Mouse (Mus musculus) liver, embryonic 14.5 days (tissue): ENCODE measurements around the gene Foxn3. TPM values are rescaled to one million over a fixed set of nuclear protein-coding genes. Genes with fewer than 3 reads are reported as not detected.

Experiments used
- ATAC-seq: fragments of 200-750 bp; cut with Nextera tagmentation; 2 replicates; pipeline ENCODE4 v1.8.0; 2017; ENCODE audit warnings: moderate number of reproducible peaks, mild to moderate bottlenecking, moderate library complexity; ENCODE audit not compliant: insufficient read depth
- DNase-seq, 3 experiments: peaks; one replicate each; pipeline ENCODE4 v3.0.0-alpha.2; 2012 to 2013; ENCODE audit warnings: low read depth in 3 of 3, low spot score in 3 of 3
- H3K27ac ChIP-seq: fragments of 300-500 bp; sonication (generic); 2 replicates; pipeline ENCODE4 v1.5.1; 2014; ENCODE audit warnings: moderate library complexity, mild to moderate bottlenecking, control low read depth, inconsistent platforms
- H3K27me3 ChIP-seq: fragments of 300-500 bp; sonication (generic); 2 replicates; pipeline ENCODE4 v1.6.1; 2014; ENCODE audit warnings: mild to moderate bottlenecking, low read length, moderate library complexity; ENCODE audit not compliant: control insufficient read depth, insufficient read depth
- H3K36me3 ChIP-seq: fragments of 300-500 bp; sonication (generic); replicated peaks from 2 replicates; pipeline ENCODE4 v1.6.1; 2014; ENCODE audit warnings: low read depth; ENCODE audit not compliant: control insufficient read depth, insufficient read depth
- H3K4me1 ChIP-seq, 2 experiments: fragments of 200-500 bp in 1 of 2; fragments of 300-500 bp in 1 of 2; sonication (generic) in 1 of 2; replicated peaks; 2 replicates each; pipeline ENCODE4 v1.6.1; 2012 to 2014; ENCODE audit warnings: antibody characterized with exemption in 1 of 2, inconsistent platforms in 1 of 2, low read length in 1 of 2; ENCODE audit not compliant: control insufficient read depth in 2 of 2, insufficient read depth in 2 of 2
- H3K4me2 ChIP-seq: fragments of 300-500 bp; sonication (generic); 2 replicates; pipeline ENCODE4 v1.6.1; 2014; ENCODE audit warnings: low read depth, mild to moderate bottlenecking, control low read depth, moderate library complexity
- H3K4me3 ChIP-seq, 2 experiments: fragments of 200-500 bp in 1 of 2; fragments of 300-500 bp in 1 of 2; sonication (generic) in 1 of 2; 2 replicates each; pipeline ENCODE4 v1.5.1; 2012 to 2014; ENCODE audit warnings: low read depth in 2 of 2, low read length in 2 of 2, mild to moderate bottlenecking in 2 of 2, control low read depth in 1 of 2, inconsistent platforms in 1 of 2, moderate library complexity in 1 of 2; ENCODE audit not compliant: insufficient read depth in 1 of 2
- H3K9ac ChIP-seq: fragments of 300-500 bp; sonication (generic); replicated peaks from 2 replicates; pipeline ENCODE4 v1.6.1; 2014; ENCODE audit warnings: mild to moderate bottlenecking, control low read depth, moderate library complexity
- H3K9me3 ChIP-seq: fragments of 300-500 bp; sonication (generic); 2 replicates; pipeline ENCODE4 v1.6.1; 2016; ENCODE audit warnings: low read length, mixed read lengths; ENCODE audit not compliant: control insufficient read depth
- CTCF ChIP-seq: IDR thresholded peaks from 2 replicates; pipeline ENCODE4 v1.5.1; 2016; ENCODE audit warnings: antibody characterized with exemption, low read depth, control low read depth
- EP300 ChIP-seq: IDR thresholded peaks from 2 replicates; pipeline ENCODE4 v1.6.1; 2016; ENCODE audit warnings: antibody characterized with exemption, low read depth
- WGBS: fragments of 180-500 bp; shearing (Covaris S2); extraction: QIAGEN DNeasy Blood & Tissue Kit; methylation state at CpG from one replicate; pipeline ENCODE4 v1.1.7; 2014; ENCODE audit not compliant: insufficient replicate concordance; 5-methylcytosine and 5-hydroxymethylcytosine counted together
- polyA plus RNA-seq, 2 experiments: library from polyadenylated mRNA; depleted of rRNA in 1 of 2; stranded (reverse) in 1 of 2; unstranded in 1 of 2; fragments of >200 nt; fragmentation: Nextera tagmentation in 1 of 2; extraction: Ambion mirVana in 1 of 2; gene quantifications; 2 replicates each; pipeline versions ENCODE4 v1.2.1 to v1.2.3; 2012 to 2014

Gene Foxn3
- polyA plus RNA-seq, 2 experiments, result 2.7 to 13.6 TPM

GRCm38 (mm10) chr12:99166091-99166490 lies 397.3 kb downstream of the Foxn3 start:
- no peak for ATAC-seq
- WGBS, result 72% methylated on average over 6 of the region's 6 CpGs
- Histone ChIP-seq H3K4me1 (no peaks in the 10 kb centered on the region), H3K4me2 (no peak overlapping the region), H3K4me3 (no peak overlapping the region), H3K9ac (no peak overlapping the region), H3K27me3 (no peaks in the 10 kb centered on the region), H3K27ac (no peak overlapping the region), H3K9me3 (no peaks in the 10 kb centered on the region), H3K36me3 (no peaks in the 10 kb centered on the region)
- DNase-seq, result no peak
- no peak for TF ChIP-seq EP300

- Histone ChIP-seq H3K27me3 (no peaks in the 10 kb centered on the region), H3K4me3 (no peak overlapping the region), H3K9me3 (no peaks in the 10 kb centered on the region), H3K4me1 (no peaks in the 10 kb centered on the region), H3K9ac (no peak overlapping the region), H3K36me3 (no peaks in the 10 kb centered on the region), H3K27ac (no peak overlapping the region), H3K4me2 (no peak overlapping the region)
- TF ChIP-seq EP300, result no peak
- TF ChIP-seq CTCF, result no peak
- DNase-seq, result no peak
- no peak for ATAC-seq
- 84% methylated on average over 9 of the region's 9 CpGs for WGBS
Measured at GRCm38 (mm10) chr12:99163342-99163682, 400.1 kb downstream of the Foxn3 start.

- WGBS, result 61% methylated on average over 12 of the region's 12 CpGs
- H3K27me3 ChIP-seq, result no peaks in the 10 kb centered on the region
- no peaks in the 10 kb centered on the region for H3K4me1 ChIP-seq
- no peak for DNase-seq
- no peak overlapping the region for H3K4me3 ChIP-seq
- H3K27ac ChIP-seq, result no peak overlapping the region
- no peak overlapping the region for H3K4me2 ChIP-seq
- H3K9ac ChIP-seq, result no peak overlapping the region
- H3K9me3 ChIP-seq, result no peaks in the 10 kb centered on the region; the same call in 1 of the 2 replicates
- H3K36me3 ChIP-seq, result no peaks in the 10 kb centered on the region
- TF ChIP-seq CTCF (no peak), EP300 (no peak)
- ATAC-seq, result no peak
Measured at GRCm38 (mm10) chr12:99162639-99163341, 400.6 kb downstream of the Foxn3 start.

GRCm38 (mm10) chr12:99162188-99162587 lies 401.2 kb downstream of the Foxn3 start:
- DNase-seq (no peak), ATAC-seq (no peak)
- Histone ChIP-seq H3K4me1 (no peaks in the 10 kb centered on the region), H3K36me3 (no peaks in the 10 kb centered on the region), H3K27ac (no peak overlapping the region), H3K9me3 (no peaks in the 10 kb centered on the region; the same call in 1 of the 2 replicates), H3K27me3 (no peaks in the 10 kb centered on the region), H3K4me3 (no peak overlapping the region), H3K9ac (no peak overlapping the region), H3K4me2 (no peak overlapping the region)
- WGBS, result 18% methylated on average over 10 of the region's 10 CpGs
- no peak for TF ChIP-seq EP300
- TF ChIP-seq CTCF, result no peak

GRCm38 (mm10) chr12:99160061-99160460 lies 403.3 kb downstream of the Foxn3 start:
- WGBS, result 75% methylated on average over 8 of the region's 8 CpGs
- Histone ChIP-seq H3K9me3 (no peaks in the 10 kb centered on the region; the same call in 1 of the 2 replicates), H3K4me3 (no peak overlapping the region), H3K36me3 (no peaks in the 10 kb centered on the region), H3K4me2 (no peak overlapping the region), H3K9ac (no peak overlapping the region), H3K27ac (no peak overlapping the region), H3K4me1 (no peaks in the 10 kb centered on the region), H3K27me3 (no peaks in the 10 kb centered on the region)
- no peak for TF ChIP-seq CTCF
- ATAC-seq (no peak), DNase-seq (no peak)
